Mouse (Mus musculus) heart, embryonic 16.5 days (tissue): ENCODE results near the gene Jak2. TPM values are rescaled to one million over a fixed set of nuclear protein-coding genes. Genes with fewer than 3 reads are reported as not detected.

ENCODE experiments used
- ATAC-seq: fragments of 200-750 bp; cut with Nextera tagmentation; replicated peaks from 2 replicates; pipeline ENCODE4 v1.8.0; 2017; ENCODE audit warnings: moderate number of reproducible peaks; ENCODE audit not compliant: insufficient read depth, low FRiP score; ENCODE audit errors: extremely low read depth
- H3K27ac ChIP-seq: fragments of 300-500 bp; sonication (generic); 2 replicates; pipeline ENCODE4 v1.5.1; 2014; ENCODE audit warnings: mild to moderate bottlenecking, low read length, control low read depth, moderate library complexity
- H3K27me3 ChIP-seq: fragments of 300-500 bp; sonication (generic); 2 replicates; pipeline ENCODE4 v1.6.1; 2014; ENCODE audit warnings: low read length, mixed read lengths; ENCODE audit not compliant: control insufficient read depth, insufficient read depth
- H3K36me3 ChIP-seq: fragments of 300-500 bp; sonication (generic); 2 replicates; pipeline ENCODE4 v1.6.1; 2014; ENCODE audit not compliant: control insufficient read depth, insufficient read depth
- H3K4me1 ChIP-seq: fragments of 300-500 bp; sonication (generic); 2 replicates; pipeline ENCODE4 v1.6.1; 2014; ENCODE audit warnings: low read length, mixed read lengths; ENCODE audit not compliant: control insufficient read depth, insufficient read depth
- H3K4me2 ChIP-seq: fragments of 300-500 bp; sonication (generic); 2 replicates; pipeline ENCODE4 v1.6.1; 2014; ENCODE audit warnings: low read depth, mild to moderate bottlenecking, control low read depth, low read length
- H3K4me3 ChIP-seq: fragments of 300-500 bp; sonication (generic); 2 replicates; pipeline ENCODE4 v1.5.1; 2014; ENCODE audit warnings: mild to moderate bottlenecking, control low read depth, low read length
- H3K9ac ChIP-seq: fragments of 300-500 bp; sonication (generic); 2 replicates; pipeline ENCODE4 v1.6.1; 2014; ENCODE audit warnings: low read length, control low read depth
- H3K9me3 ChIP-seq: fragments of 300-500 bp; sonication (generic); replicated peaks from 2 replicates; pipeline ENCODE4 v1.6.1; 2016; ENCODE audit warnings: low read length; ENCODE audit not compliant: control insufficient read depth
- WGBS: fragments of 180-500 bp; shearing (Covaris S2); extraction: QIAGEN DNeasy Blood & Tissue Kit; methylation state at CpG from one replicate; pipeline ENCODE4 v1.1.7; 2014; 5-methylcytosine and 5-hydroxymethylcytosine counted together
- polyA plus RNA-seq: library from polyadenylated mRNA; unstranded; fragments of >200 nt; fragmentation: Nextera tagmentation; extraction: Ambion mirVana; gene quantifications from 2 replicates; pipeline ENCODE4 v1.2.1, GENCODE M21; 2015

Gene Jak2
- polyA plus RNA-seq = 5.5 and 6.4 TPM in 2 replicates

DNA sequence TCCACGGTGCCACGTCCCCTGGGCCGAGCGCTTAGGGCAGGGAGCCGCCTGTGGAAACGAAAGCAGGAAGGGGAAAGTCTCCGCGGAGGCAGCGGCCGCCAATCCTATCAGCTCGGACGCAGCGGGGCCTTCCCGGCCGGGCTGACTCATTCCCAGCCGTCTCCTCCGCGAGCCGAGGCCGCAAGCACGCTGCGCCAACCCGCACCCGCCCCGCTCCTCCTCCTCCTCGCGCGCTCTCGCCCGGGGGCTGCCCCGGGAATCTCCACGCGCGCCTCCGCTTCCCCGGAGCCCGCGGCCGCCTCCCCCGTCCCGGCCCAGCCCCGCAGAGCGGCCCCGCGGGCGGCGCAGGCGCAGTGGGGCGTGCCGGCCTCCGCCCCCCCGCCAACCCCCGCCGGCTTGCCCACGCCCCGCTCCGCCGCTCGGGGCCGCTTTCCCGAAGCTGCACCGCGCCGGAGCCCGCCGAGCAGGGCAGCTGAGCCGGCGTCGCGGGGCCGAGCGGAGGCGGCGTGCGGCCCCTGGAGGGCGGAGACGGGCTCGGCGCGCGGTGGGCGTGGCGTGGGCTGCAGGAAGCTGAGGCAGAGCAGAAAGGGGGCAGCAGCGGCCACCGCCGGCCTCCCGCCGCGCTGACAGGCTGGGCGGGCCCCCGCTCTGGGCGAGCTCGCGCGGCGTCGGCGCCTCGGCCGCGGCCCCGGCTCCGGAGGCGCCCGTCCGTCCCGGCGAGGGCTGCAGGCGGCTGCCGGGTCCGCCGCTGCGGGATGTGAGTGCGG lies at the start of gene Jak2:
Jak2 (plus strand) TSS at position 638 of the 767 bp plus-strand sequence.
- H3K27me3 ChIP-seq = no peaks in the 10 kb centered on the region
- H3K9ac ChIP-seq = peak within 1 kb of the TSS; percentile 99
- peak within 1 kb of the TSS; percentile 94 for H3K4me2 ChIP-seq
- H3K27ac ChIP-seq = peak within 1 kb of the TSS; percentile 96
- no peaks in the 10 kb centered on the region for H3K9me3 ChIP-seq
- H3K36me3 ChIP-seq = no peaks in the 10 kb centered on the region
- peak; percentile 94 for ATAC-seq
- under 1% methylated on average over 64 of the region's 114 CpGs for WGBS
- H3K4me1 ChIP-seq = peaks cover 34% of the 10 kb centered on the region
- H3K4me3 ChIP-seq = peak within 1 kb of the TSS; percentile 96

DNA sequence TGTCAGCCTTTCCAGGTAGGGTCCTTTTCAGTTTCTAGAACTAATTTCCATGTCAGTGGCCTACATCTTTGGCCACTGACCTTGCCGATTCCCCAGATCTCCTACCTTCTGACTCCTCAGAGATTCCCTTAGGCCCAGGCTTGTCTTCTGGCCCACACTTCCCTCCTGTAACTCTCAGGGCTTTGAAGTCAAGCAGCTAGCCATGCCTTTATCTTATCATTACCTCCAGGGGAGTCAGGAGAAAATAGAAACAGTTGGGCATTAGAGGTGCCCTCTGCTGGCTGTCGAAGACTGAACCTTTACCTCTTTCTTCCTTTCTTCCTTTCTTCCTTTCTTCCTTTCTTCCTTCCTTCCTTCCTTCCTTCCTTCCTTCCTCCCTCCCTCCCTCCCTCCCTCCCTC lies 48.3 kb upstream of the Jak2 start:
- H3K36me3 ChIP-seq = no peaks in the 10 kb centered on the region
- H3K4me2 ChIP-seq = no peak overlapping the region
- no peak overlapping the region for H3K27ac ChIP-seq
- no peak overlapping the region for H3K9ac ChIP-seq
- H3K4me3 ChIP-seq = no peak overlapping the region
- no peaks in the 10 kb centered on the region; the same call in 1 of the 2 replicates for H3K9me3 ChIP-seq
- ATAC-seq = no peak
- no peaks in the 10 kb centered on the region for H3K27me3 ChIP-seq
- peaks cover 5% of the 10 kb centered on the region for H3K4me1 ChIP-seq
- WGBS = 17% methylated on average over 2 of the region's 2 CpGs

DNA sequence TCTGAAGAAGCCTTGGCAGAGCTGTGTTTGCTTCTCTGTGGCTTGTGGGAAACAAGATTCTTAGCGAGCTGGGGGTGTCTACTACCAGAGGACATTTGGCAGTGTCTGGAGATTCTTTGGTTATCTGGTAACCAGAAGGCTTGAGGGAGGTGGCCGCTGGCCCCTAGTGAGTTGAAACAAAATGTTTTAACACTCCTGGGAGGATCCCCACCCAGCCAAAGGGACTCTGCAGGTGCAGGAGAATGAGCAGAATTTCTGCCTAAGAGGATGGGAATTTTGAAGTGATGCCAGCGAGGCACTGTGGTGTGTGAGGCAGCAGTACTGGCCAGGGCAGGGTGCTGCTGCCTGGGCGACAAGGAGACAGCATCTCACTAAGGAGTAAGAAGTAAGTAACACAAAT lies 47.0 kb upstream of the Jak2 start:
- H3K27me3 ChIP-seq = no peaks in the 10 kb centered on the region
- H3K4me2 ChIP-seq = no peak overlapping the region
- no peak overlapping the region for H3K4me3 ChIP-seq
- 41% methylated on average over 4 of the region's 4 CpGs for WGBS
- no peak for ATAC-seq
- no peak overlapping the region for H3K9ac ChIP-seq
- peaks cover 5% of the 10 kb centered on the region for H3K4me1 ChIP-seq
- no peak overlapping the region for H3K27ac ChIP-seq
- no peaks in the 10 kb centered on the region; the same call in 1 of the 2 replicates for H3K9me3 ChIP-seq
- no peaks in the 10 kb centered on the region for H3K36me3 ChIP-seq

DNA sequence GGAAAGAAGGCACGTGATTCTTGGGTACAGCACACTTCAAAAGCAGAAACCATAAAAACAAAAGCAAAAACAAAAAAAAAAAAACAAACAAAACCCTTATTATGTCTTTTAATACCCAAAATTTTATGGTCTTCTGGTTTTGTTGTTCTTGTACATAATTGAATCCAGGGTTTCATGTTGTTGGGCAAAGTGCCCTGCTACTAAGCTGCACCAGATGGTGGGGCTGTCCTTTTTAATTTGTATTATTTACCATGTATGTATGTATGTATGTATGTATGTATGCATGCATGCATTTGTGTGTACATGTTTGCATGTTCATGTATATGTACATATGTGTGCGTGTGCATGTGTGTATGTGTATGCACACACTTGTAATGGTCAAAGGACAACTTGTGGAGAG lies 46.4 kb upstream of the Jak2 start:
- H3K4me1 ChIP-seq = peaks cover 5% of the 10 kb centered on the region
- no peak overlapping the region for H3K4me2 ChIP-seq
- WGBS = 81% methylated on average over 2 of the region's 2 CpGs
- no peak for ATAC-seq
- no peak overlapping the region for H3K9ac ChIP-seq
- no peaks in the 10 kb centered on the region; the same call in 1 of the 2 replicates for H3K9me3 ChIP-seq
- H3K27ac ChIP-seq = no peak overlapping the region
- H3K27me3 ChIP-seq = no peaks in the 10 kb centered on the region
- no peaks in the 10 kb centered on the region for H3K36me3 ChIP-seq
- H3K4me3 ChIP-seq = no peak overlapping the region

DNA sequence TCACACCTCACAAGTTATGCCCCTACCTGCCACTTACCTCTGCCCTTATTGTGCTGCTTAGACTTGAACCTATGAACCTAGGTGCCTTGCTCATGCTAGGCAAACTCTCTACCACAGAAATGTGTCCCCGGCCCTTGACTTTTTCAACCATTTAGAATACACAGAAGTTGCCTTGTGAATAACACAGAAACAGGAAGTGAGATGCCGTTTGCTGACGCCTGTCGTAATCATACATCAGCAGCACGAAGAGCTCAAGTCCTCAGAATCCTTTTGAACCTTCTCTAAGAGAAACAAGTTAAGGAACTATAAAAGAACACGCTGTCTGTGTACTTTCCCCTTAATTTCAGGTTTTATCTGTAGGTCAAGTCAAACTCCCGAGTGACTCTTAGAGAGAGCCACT lies 41.7 kb upstream of the Jak2 start:
- Histone ChIP-seq H3K27me3 (no peaks in the 10 kb centered on the region), H3K9me3 (no peaks in the 10 kb centered on the region), H3K36me3 (no peaks in the 10 kb centered on the region), H3K4me3 (no peak overlapping the region), H3K27ac (no peak overlapping the region), H3K4me2 (no peak overlapping the region), H3K9ac (no peak overlapping the region), H3K4me1 (no peaks in the 10 kb centered on the region)
- no peak for ATAC-seq
- 68% methylated on average over 7 of the region's 7 CpGs for WGBS

DNA sequence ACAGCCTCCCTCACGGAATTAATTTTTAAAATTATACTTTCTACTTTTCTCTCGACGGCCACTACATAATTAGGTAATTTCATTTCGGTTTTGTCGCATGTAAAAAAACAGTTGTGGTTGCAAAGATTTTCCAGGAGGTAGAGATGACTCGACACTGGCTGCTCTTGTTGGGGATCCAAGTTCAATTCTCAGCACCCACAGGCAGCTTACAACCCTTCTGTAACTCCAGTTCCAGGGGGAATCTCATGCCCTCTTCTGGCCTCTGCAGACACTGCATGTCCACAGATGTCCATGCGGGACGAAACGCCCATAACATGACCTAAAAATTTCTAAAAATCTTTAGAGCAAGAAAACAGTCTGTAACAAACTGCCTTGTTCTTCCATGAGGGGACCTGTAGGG lies 41.3 kb upstream of the Jak2 start:
- H3K36me3 ChIP-seq = no peaks in the 10 kb centered on the region
- H3K9ac ChIP-seq = no peak overlapping the region
- ATAC-seq = no peak
- H3K4me1 ChIP-seq = no peaks in the 10 kb centered on the region
- 89% methylated on average over 9 of the region's 9 CpGs for WGBS
- no peaks in the 10 kb centered on the region for H3K9me3 ChIP-seq
- H3K27ac ChIP-seq = no peak overlapping the region
- H3K27me3 ChIP-seq = no peaks in the 10 kb centered on the region
- H3K4me3 ChIP-seq = no peak overlapping the region
- no peak overlapping the region for H3K4me2 ChIP-seq

DNA sequence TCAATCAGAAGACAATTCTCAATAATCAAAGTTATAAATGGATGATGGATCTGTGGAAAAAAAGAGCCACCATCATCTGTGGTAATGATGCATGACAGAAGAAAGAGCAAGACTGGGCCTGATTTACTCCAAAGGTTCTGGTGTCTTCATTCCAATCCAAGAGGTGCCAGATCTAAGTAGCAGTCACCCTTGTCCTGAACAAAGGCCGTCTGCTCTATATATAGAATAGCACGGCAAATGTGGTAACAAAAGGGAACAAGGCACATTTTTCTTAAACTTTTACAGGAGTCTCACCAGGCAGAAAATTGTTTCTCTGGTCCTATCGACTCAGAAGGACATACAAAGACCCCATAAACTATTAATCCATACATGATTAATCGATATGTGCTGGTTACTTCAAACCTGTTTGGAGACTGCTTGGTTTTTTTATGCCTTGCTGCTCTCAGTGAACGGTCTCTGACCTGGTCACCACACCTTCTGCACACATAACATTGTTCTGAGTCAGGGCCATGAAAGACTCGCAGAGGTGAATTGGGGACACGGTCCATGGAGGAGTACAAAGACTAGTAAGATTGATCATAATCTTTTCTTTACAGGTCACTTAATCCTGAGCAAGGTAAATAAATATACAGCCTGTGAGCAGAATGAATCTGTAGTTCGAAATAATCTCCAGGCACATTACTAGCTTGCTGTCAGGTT lies 35.7 kb upstream of the Jak2 start:
- no peak for ATAC-seq
- H3K27ac ChIP-seq = no peak overlapping the region
- H3K4me3 ChIP-seq = no peak overlapping the region
- 0 out of 2 replicates have a peak, but pooled peaks cover 3% of the 10 kb centered on the region for H3K4me1 ChIP-seq
- 52% methylated on average over 8 of the region's 8 CpGs for WGBS
- no peak overlapping the region for H3K9ac ChIP-seq
- no peaks in the 10 kb centered on the region for H3K36me3 ChIP-seq
- no peak overlapping the region for H3K4me2 ChIP-seq
- no peaks in the 10 kb centered on the region for H3K27me3 ChIP-seq
- H3K9me3 ChIP-seq = no peaks in the 10 kb centered on the region

DNA sequence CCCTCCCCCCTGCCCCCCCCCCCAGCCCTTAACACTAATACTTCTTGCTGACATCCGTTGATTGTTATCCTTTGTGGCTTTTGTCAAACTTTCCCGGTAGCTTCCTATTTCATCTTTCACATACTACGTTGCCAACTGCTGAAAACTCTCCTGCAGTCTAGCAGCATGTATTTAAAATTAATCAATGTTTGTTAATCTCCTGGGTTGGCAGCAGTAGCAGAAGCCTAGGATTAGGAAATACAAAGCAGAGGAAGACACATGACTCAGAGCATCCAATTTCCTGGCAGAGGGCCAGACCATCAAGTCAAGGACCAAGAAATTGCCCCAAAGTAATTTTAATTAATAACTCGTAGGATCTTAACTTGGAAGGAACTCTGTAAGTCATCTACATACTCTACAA lies 29.8 kb upstream of the Jak2 start:
- H3K4me3 ChIP-seq = no peak overlapping the region
- no peaks in the 10 kb centered on the region; the same call in 1 of the 2 replicates for H3K9me3 ChIP-seq
- no peak overlapping the region for H3K4me2 ChIP-seq
- no peaks in the 10 kb centered on the region for H3K27me3 ChIP-seq
- no peaks in the 10 kb centered on the region for H3K4me1 ChIP-seq
- 64% methylated on average over 4 of the region's 4 CpGs for WGBS
- H3K27ac ChIP-seq = no peak overlapping the region
- no peak overlapping the region for H3K9ac ChIP-seq
- ATAC-seq = no peak
- no peaks in the 10 kb centered on the region for H3K36me3 ChIP-seq

DNA sequence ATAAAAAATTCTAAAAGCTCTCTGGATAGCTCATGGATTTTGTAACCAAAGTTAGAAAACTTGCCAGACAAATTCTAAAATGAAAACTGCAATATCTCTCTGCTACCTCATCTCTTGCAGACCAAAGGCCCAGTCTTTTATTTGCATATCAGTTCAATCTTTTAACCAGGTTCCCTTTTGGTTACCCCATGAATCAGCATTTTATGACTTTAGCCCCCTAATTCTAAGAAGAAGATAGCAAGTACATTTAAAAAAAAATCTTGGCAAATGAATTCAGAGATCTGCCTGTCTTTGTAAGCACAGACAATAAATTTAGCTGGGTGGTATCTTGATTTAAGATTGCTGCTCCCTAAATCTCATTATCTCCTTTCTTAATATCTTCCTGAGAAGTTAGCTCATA lies 26.7 kb upstream of the Jak2 start:
- Histone ChIP-seq H3K9me3 (no peaks in the 10 kb centered on the region; the same call in 1 of the 2 replicates), H3K4me2 (no peak overlapping the region), H3K27me3 (no peaks in the 10 kb centered on the region), H3K9ac (no peak overlapping the region), H3K4me3 (no peak overlapping the region), H3K4me1 (no peaks in the 10 kb centered on the region), H3K27ac (no peak overlapping the region), H3K36me3 (no peaks in the 10 kb centered on the region)
- no peak for ATAC-seq
